Mouse (Mus musculus): Measurements from ENCODE around the gene Smim1.

DNA sequence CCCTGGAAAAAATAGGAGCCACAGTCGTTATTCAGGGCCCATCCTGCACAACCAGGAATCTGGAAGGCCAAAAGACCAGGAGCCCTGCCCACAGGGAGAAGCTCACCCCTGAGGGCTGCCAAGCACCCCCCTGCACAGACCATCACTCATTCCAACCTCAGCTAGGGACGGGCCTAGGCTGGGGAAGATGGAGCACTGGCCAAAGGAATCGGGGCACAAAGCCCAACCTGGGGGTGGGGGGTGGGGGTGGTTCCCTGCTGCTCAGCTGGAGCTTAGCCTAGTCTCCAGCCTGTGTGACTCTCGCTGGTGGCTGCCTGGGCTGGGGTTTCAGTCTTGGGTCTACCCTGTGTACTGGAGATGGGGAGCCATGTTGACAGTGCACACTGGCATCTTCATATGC, 3.2 kb downstream of the Smim1 start:
- no peak for TF ChIP-seq CTCF (IDR thresholded peaks at IDR 0.05; ENCODE audit: low read depth, low read length)
- TF ChIP-seq POLR2A (IDR thresholded peaks at IDR 0.05; ENCODE audit: extremely low read depth, insufficient read depth, low read length), result no peak

Measured in liver, adult 2 months (tissue).